Mouse (Mus musculus) forebrain, embryonic 16.5 days (tissue): ENCODE data around the gene Myog. TPM values are rescaled to one million over a fixed set of nuclear protein-coding genes. Genes with fewer than 3 reads are reported as not detected.

ENCODE experiments used
- ATAC-seq: fragments of 200-750 bp; cut with Nextera tagmentation; 2 replicates; pipeline ENCODE4 v1.8.0; 2017; ENCODE audit warnings: mild to moderate bottlenecking, moderate library complexity
- H3K27ac ChIP-seq: fragments of 300-500 bp; sonication (generic); 2 replicates; pipeline ENCODE4 v1.5.1; 2014; ENCODE audit warnings: low read length, control low read depth
- H3K27me3 ChIP-seq: fragments of 300-500 bp; sonication (generic); replicated peaks from 2 replicates; pipeline ENCODE4 v1.6.1; 2014; ENCODE audit warnings: low read length; ENCODE audit not compliant: control insufficient read depth, insufficient read depth
- H3K36me3 ChIP-seq: fragments of 300-500 bp; sonication (generic); 2 replicates; pipeline ENCODE4 v1.6.1; 2014; ENCODE audit not compliant: control insufficient read depth, insufficient read depth
- H3K4me1 ChIP-seq: fragments of 300-500 bp; sonication (generic); replicated peaks from 2 replicates; pipeline ENCODE4 v1.6.1; 2014; ENCODE audit warnings: low read length; ENCODE audit not compliant: control insufficient read depth, insufficient read depth
- H3K4me2 ChIP-seq: fragments of 300-500 bp; sonication (generic); 2 replicates; pipeline ENCODE4 v1.6.1; 2014; ENCODE audit warnings: mild to moderate bottlenecking, low read length, control low read depth
- H3K4me3 ChIP-seq: fragments of 300-500 bp; sonication (generic); replicated peaks from 2 replicates; pipeline ENCODE4 v1.5.1; 2014; ENCODE audit warnings: mild to moderate bottlenecking, low read length, control low read depth
- H3K9ac ChIP-seq: fragments of 300-500 bp; sonication (generic); replicated peaks from 2 replicates; pipeline ENCODE4 v1.6.1; 2014; ENCODE audit warnings: low read depth, low read length, control low read depth
- H3K9me3 ChIP-seq: fragments of 300-500 bp; sonication (generic); 2 replicates; pipeline ENCODE4 v1.6.1; 2016; ENCODE audit warnings: low read length; ENCODE audit not compliant: control insufficient read depth
- WGBS: fragments of 180-500 bp; shearing (Covaris S2); extraction: QIAGEN DNeasy Blood & Tissue Kit; methylation state at CpG from one replicate; pipeline ENCODE4 v1.1.7; 2014; 5-methylcytosine and 5-hydroxymethylcytosine counted together
- polyA plus RNA-seq: library from polyadenylated mRNA; unstranded; fragments of >200 nt; fragmentation: Nextera tagmentation; extraction: Ambion mirVana; gene quantifications from 2 replicates; pipeline ENCODE4 v1.2.1, GENCODE M21; 2015

The Myog gene
- polyA plus RNA-seq, 1 experiment from 2014 or later = not detected

DNA sequence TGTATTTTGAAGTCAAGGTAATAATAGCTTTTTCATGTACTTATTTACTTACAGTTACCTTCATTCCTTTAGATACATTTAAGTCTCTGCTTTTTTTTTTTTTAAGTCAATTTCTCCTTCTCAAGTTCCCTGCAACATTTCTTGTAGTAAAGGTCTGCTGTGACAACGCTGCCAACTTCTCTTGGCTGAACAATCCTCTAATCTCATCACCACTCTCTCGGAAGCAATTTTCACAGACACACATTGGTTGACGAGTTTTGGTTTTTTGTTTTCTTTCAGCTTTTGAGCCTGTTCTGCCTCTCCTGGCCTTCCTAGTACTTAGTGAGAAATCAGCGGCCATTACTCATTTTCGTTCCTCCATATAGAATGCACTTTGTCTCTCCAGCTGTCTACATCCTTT lies 9.6 kb upstream of the Myog start:
- Histone ChIP-seq H3K4me3 (no peak overlapping the region), H3K9me3 (no peaks in the 10 kb centered on the region), H3K4me2 (no peak overlapping the region), H3K4me1 (peaks cover 7% of the 10 kb centered on the region), H3K27me3 (no peaks in the 10 kb centered on the region), H3K27ac (no peak overlapping the region), H3K9ac (no peak overlapping the region), H3K36me3 (no peaks in the 10 kb centered on the region)
- WGBS = 60% methylated on average over 5 of the region's 5 CpGs
- no peak for ATAC-seq

DNA sequence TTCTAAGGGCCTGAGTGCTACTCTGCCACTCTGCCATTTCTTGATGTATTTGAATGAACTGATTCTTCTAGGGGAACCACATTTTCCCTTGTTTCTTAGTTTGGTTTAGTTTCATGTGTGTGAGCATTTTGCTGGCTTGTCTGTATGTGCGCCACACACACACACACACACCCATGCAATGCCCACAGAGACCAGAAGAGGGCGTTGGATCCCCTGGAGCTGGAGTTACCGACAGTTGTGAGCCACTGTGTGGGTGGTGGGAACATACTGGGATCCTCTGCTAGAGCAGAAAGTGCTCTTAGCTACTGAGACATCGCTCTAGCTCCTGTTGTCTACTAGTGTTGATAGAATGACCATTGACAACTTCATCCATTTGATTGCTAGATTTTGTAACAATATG lies 8.2 kb upstream of the Myog start:
- Histone ChIP-seq H3K4me2 (no peak overlapping the region), H3K4me3 (no peak overlapping the region), H3K9me3 (no peaks in the 10 kb centered on the region), H3K36me3 (no peaks in the 10 kb centered on the region), H3K4me1 (no peaks in the 10 kb centered on the region), H3K27me3 (no peaks in the 10 kb centered on the region), H3K9ac (no peak overlapping the region), H3K27ac (no peak overlapping the region)
- ATAC-seq = no peak
- 75% methylated on average over 4 of the region's 4 CpGs for WGBS

- Histone ChIP-seq H3K9ac (no peak overlapping the region), H3K4me2 (no peak overlapping the region), H3K27me3 (no peaks in the 10 kb centered on the region), H3K9me3 (no peaks in the 10 kb centered on the region), H3K4me3 (no peak overlapping the region), H3K36me3 (no peaks in the 10 kb centered on the region), H3K4me1 (no peaks in the 10 kb centered on the region), H3K27ac (no peak overlapping the region)
- 90% methylated on average over 3 of the region's 3 CpGs for WGBS
- no peak for ATAC-seq
These were observed 7.4 kb upstream of the Myog start for GRCm38 (mm10) chr1:134282342-134282741.

GRCm38 (mm10) chr1:134283108-134283507 lies 6.7 kb upstream of the Myog start:
- Histone ChIP-seq H3K27me3 (no peaks in the 10 kb centered on the region), H3K4me3 (no peak overlapping the region), H3K4me2 (no peak overlapping the region), H3K27ac (no peak overlapping the region), H3K36me3 (no peaks in the 10 kb centered on the region), H3K4me1 (no peaks in the 10 kb centered on the region), H3K9ac (no peak overlapping the region), H3K9me3 (no peaks in the 10 kb centered on the region)
- 30% methylated on average over 1 of the region's 1 CpGs for WGBS
- ATAC-seq = no peak

- 59% methylated on average over 10 of the region's 10 CpGs for WGBS
- no peaks in the 10 kb centered on the region for H3K9me3 ChIP-seq
- no peaks in the 10 kb centered on the region; the same call in 1 of the 2 replicates for H3K4me1 ChIP-seq
- H3K9ac ChIP-seq = no peak overlapping the region
- no peaks in the 10 kb centered on the region for H3K36me3 ChIP-seq
- H3K27ac ChIP-seq = no peak overlapping the region
- ATAC-seq = no peak
- H3K27me3 ChIP-seq = no peaks in the 10 kb centered on the region
- no peak overlapping the region for H3K4me2 ChIP-seq
- H3K4me3 ChIP-seq = no peak overlapping the region
These were observed 4.2 kb upstream of the Myog start for GRCm38 (mm10) chr1:134285458-134286120.

- Histone ChIP-seq H3K9ac (no peak overlapping the region), H3K9me3 (no peaks in the 10 kb centered on the region), H3K27me3 (no peaks in the 10 kb centered on the region), H3K4me3 (no peak overlapping the region), H3K36me3 (no peaks in the 10 kb centered on the region), H3K4me1 (peaks cover 2% of the 10 kb centered on the region; the same call in 1 of the 2 replicates), H3K27ac (no peak overlapping the region), H3K4me2 (no peak overlapping the region)
- 83% methylated on average over 3 of the region's 3 CpGs for WGBS
- ATAC-seq = no peak
These were observed 1.6 kb upstream of the Myog start for GRCm38 (mm10) chr1:134288239-134288638.

GRCm38 (mm10) chr1:134290300-134290699 lies 511 bp downstream of the Myog start:
- H3K4me2 ChIP-seq = no peak overlapping the region
- whole genome bisulfite sequencing = 92% methylated on average over 13 of the region's 13 CpGs

GRCm38 (mm10) chr1:134290909-134291308 lies 1.1 kb downstream of the Myog start:
- 71% methylated on average over 5 of the region's 5 CpGs for WGBS
- ATAC-seq = no peak
- Histone ChIP-seq H3K27ac (no peak overlapping the region), H3K9me3 (no peaks in the 10 kb centered on the region), H3K27me3 (no peaks in the 10 kb centered on the region), H3K4me1 (peaks cover 2% of the 10 kb centered on the region; the same call in 1 of the 2 replicates), H3K4me2 (no peak overlapping the region), H3K4me3 (no peak overlapping the region), H3K36me3 (no peaks in the 10 kb centered on the region), H3K9ac (no peak overlapping the region)

More at GRCm38 (mm10) chr1:134290300-134290699, 511 bp downstream of the Myog start:
- H3K4me1 ChIP-seq = peaks cover 2% of the 10 kb centered on the region; the same call in 1 of the 2 replicates
- H3K27me3 ChIP-seq = no peaks in the 10 kb centered on the region
- H3K9me3 ChIP-seq = no peaks in the 10 kb centered on the region
- H3K4me3 ChIP-seq = no peak overlapping the region
- no peak for ATAC-seq
- no peak overlapping the region for H3K9ac ChIP-seq
- H3K27ac ChIP-seq = no peak overlapping the region
- H3K36me3 ChIP-seq = no peaks in the 10 kb centered on the region

- Histone ChIP-seq H3K9me3 (no peaks in the 10 kb centered on the region), H3K27me3 (no peaks in the 10 kb centered on the region), H3K27ac (no peak overlapping the region), H3K4me2 (no peak overlapping the region), H3K36me3 (no peaks in the 10 kb centered on the region), H3K9ac (no peak overlapping the region), H3K4me3 (no peak overlapping the region), H3K4me1 (peaks cover 2% of the 10 kb centered on the region; the same call in 1 of the 2 replicates)
- no peak for ATAC-seq
- 79% methylated on average over 8 of the region's 8 CpGs for WGBS
These were observed 1.8 kb downstream of the Myog start for GRCm38 (mm10) chr1:134291555-134291954.

DNA sequence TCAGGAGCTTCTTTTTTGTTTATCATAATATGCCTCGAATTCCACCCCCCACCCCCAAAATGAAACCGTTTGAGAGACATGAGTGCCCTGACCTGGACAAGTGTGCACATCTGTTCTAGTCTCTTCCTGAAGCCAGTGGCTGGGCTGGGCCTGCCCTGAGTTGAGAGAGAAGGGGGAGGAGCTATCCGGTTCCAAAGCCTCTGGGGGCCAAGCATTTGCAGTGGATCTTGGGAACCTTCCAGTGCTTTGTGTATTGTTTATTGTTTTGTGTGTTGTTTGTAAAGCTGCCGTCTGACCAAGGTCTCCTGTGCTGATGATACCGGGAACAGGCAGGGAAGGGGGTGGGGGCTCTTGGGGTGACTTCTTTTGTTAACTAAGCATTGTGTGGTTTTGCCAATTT lies 2.3 kb downstream of the Myog start:
- no peaks in the 10 kb centered on the region for H3K9me3 ChIP-seq
- H3K36me3 ChIP-seq = no peaks in the 10 kb centered on the region
- no peak overlapping the region for H3K27ac ChIP-seq
- no peaks in the 10 kb centered on the region for H3K27me3 ChIP-seq
- H3K4me1 ChIP-seq = peaks cover 2% of the 10 kb centered on the region; the same call in 1 of the 2 replicates
- ATAC-seq = no peak
- no peak overlapping the region for H3K9ac ChIP-seq
- WGBS = 16% methylated on average over 5 of the region's 5 CpGs
- H3K4me2 ChIP-seq = no peak overlapping the region
- no peak overlapping the region for H3K4me3 ChIP-seq
